Mouse (Mus musculus) kidney, adult 10 weeks (tissue): ENCODE data around the gene Cyp2j13. TPM values are rescaled to one million over a fixed set of nuclear protein-coding genes. Genes with fewer than 3 reads are reported as not detected.

Source experiments
- polyA plus RNA-seq: library from polyadenylated mRNA; stranded (reverse); fragments of 350-450 nt; fragmentation: Illumina TruSeq; extraction: RNeasy Lipid Tissue Mini Kit (QIAGEN cat#74804); gene quantifications from one replicate; pipeline ENCODE4 v1.2.3, GENCODE M21; 2014; ENCODE audit warnings: low read depth, low replicate concordance

The Cyp2j13 gene
- polyA plus RNA-seq: 1.1 TPM

GRCm38 (mm10) chr4:96077261-96078125 is at the start of gene Cyp2j13:
Gene Cyp2j13 (minus strand): TSS chr4:96077546.

Other genes with a start within 250 kb of the Cyp2j13 start
- 131 TPM for gene Hook1, start 110.3 kb downstream of the Cyp2j13 start, polyA plus RNA-seq
- gene Cyp2j12, start 63.6 kb upstream of the Cyp2j13 start, polyA plus RNA-seq: not detected
- 3.0 TPM for gene Cyp2j7, start 159.1 kb upstream of the Cyp2j13 start, polyA plus RNA-seq